Mouse (Mus musculus) spleen, postnatal 36 days (tissue): ENCODE data around the gene Abca13.

Experiments used
- DNase-seq, 2 experiments: peaks; one replicate each; pipeline ENCODE4 v3.0.0; 2022; ENCODE audit warnings: low spot score in 2 of 2, mixed read lengths in 1 of 2

The Abca13 gene

GRCm38 (mm10) chr11:9533189-9533588 is 341.4 kb downstream of the Abca13 start:
- DNase-seq = no peak

GRCm38 (mm10) chr11:9533658-9534202 is 342.0 kb downstream of the Abca13 start:
- DNase-seq = no peak

DNA sequence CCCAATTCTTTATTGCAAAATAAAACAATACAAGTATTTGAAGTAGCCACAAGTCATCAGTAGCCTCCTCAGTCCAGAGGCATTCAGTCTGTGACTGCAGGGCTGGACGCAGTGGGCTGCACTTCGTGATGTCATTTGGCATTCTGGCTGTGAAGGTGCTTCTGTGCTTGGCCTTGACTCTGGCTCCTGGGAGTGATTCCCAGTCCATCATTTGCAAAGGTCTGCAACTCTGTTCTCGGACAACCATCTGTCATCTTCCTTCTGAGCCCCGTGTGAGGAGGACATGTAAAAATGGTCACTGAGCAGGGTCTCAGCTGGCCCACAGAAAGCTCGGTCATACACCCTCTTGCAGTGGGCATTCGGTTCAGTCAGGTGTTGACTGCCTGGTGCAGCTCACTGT is 345.1 kb downstream of the Abca13 start:
- DNase-seq = no peak

DNA sequence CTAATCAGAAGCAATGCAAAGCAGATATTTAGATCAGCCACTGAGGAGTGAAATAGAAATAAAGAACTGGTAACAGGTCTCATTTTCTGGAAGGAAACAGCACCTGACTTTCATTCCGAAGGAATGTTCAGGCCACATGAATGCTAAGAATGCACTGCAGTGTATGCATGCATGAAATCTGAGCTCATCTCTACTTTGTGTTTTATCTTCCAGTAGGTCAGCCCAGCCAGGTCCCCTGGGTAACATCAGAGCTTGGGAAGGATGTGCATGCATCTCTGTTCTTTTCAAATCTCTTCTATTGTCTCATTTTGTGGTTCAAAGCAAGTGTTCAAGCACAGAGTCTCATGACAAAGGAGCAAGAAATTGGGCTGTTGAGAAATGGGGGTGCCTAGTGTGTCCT is 346.6 kb downstream of the Abca13 start:
- no peak for DNase-seq

GRCm38 (mm10) chr11:9560026-9560425 is 368.3 kb downstream of the Abca13 start:
- DNase-seq = no peak

DNA sequence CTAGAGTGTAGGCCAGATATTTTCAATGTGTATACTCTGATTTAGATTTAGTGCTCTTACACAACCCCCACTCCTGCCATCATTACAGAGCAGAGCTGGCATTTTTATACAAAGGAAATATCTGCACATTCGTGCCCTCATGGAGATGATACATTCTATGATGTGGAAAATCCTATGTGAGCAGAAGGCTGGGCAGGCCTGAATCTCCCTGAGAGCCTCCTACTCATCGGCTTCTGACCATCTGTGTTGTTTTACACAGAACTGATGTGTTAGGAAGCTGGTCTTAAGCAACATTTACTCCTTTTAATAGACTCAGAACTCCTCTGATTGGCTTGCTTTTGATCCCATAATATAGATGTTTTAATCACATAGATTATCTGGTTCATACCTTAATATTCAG is 376.6 kb downstream of the Abca13 start:
- DNase-seq = no peak

GRCm38 (mm10) chr11:9570319-9570718 is 378.6 kb downstream of the Abca13 start:
- DNase-seq = no peak

GRCm38 (mm10) chr11:9574894-9575293 is 383.2 kb downstream of the Abca13 start:
- DNase-seq = no peak

- no peak for DNase-seq
Observed at GRCm38 (mm10) chr11:9591757-9592316, 400.1 kb downstream of the Abca13 start.

GRCm38 (mm10) chr11:9597299-9597698 is 405.6 kb downstream of the Abca13 start:
- DNase-seq = no peak

- no peak for DNase-seq
Observed at GRCm38 (mm10) chr11:9601096-9601495, 409.4 kb downstream of the Abca13 start.

- DNase-seq = no peak
Observed at GRCm38 (mm10) chr11:9602137-9602536, 410.4 kb downstream of the Abca13 start.

- DNase-seq = no peak
Observed at GRCm38 (mm10) chr11:9608249-9608648, 416.5 kb downstream of the Abca13 start.

GRCm38 (mm10) chr11:9609075-9609474 is 417.3 kb downstream of the Abca13 start:
- no peak for DNase-seq

DNA sequence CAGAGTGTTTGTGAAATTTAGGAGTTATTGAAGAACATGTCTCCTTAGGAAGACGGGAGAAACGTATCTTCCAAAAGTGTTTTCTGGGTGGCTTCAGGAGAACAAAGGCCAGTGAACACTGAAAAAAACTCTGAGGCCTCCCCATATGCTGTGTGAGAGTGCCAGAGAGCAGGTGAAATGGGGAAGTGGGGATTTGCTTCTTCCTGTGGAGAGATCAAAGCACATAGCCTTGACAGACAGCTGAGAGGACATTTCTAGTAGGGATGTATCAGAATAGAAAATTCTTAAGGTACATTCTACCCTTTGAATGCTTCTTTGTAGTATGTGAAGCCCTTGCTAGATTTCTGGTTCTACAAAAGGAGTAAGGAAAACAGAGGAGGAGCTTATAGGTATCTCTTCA is 424.4 kb downstream of the Abca13 start:
- DNase-seq = no peak

DNA sequence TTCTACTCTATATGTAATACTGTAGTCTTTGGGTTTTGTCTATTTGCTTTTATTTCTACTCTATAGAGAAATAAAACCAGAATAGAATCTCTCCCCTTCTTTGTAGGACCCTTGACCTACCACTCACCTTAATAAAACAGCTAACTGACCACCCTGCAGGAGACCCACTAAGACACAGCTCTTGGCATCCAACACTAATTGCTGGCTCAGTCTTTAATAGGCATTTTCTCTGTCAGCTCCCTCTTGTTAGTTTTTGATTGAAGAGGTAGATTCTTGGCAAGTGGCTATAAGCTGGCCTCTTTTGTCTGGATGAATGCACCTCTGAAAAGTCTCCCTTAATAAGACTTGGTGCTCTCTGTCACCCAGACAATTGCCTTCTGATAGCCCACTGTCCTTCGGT is 424.9 kb downstream of the Abca13 start:
- no peak for DNase-seq

- DNase-seq = no peak
Observed at GRCm38 (mm10) chr11:9619986-9620385, 428.2 kb downstream of the Abca13 start.

GRCm38 (mm10) chr11:9622888-9623287 is 431.1 kb downstream of the Abca13 start:
- no peak for DNase-seq

DNA sequence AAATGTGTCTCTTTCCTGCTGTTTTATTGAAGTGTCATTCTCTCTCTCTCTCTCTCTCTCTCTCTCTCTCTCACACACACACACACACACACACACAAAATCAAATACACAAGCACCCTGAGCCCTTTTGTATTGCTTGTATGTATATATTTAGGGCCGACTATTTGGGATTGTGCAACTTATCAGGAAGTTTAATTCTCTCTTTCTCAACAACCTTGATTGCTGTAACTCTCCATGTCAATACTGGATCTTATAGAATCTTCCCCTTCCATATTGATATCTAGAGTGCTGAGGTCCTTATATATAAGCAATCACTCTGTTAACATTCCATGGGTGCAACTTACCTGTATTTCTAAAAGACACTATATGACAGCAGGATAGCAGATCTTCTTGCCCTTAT is 433.0 kb downstream of the Abca13 start:
- DNase-seq = no peak

DNA sequence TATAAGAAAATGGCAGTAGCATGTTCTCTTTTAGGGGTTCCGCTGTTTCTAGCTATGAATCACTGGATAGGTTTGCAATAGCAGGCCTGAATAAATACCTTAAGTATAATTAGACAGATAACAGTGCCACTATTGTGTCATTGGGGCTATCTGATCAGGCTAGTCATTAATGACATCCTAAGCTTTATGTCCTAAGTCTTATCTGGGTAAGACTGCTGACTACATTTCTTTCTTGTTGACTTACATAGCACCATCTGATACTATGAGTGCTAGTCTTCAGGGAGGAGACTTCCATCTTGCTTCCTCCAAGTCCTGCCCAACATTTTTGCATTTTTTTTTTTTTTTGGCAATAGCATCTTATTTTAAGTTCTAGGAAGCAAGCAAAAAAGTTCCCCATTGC is 434.1 kb downstream of the Abca13 start:
- DNase-seq = no peak

DNA sequence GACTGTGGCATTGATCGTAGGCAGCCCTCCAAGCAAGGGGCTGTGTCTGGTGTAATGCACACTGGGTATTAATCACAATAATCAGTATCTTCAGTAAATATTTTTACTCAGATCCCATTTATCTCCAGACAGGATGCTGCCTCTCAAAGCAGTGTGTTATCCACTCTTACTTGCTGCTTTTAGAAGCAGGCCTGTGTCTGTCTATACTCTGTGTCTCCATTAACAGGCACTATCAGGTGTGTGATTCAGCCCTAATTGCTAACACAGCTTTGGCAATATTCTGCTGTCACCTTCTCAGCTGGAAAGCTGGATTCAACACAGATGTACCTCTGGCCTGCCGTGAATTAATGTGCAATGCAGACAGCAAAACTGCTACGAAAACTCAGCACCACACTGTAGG is 455.5 kb downstream of the Abca13 start:
- DNase-seq = no peak

DNA sequence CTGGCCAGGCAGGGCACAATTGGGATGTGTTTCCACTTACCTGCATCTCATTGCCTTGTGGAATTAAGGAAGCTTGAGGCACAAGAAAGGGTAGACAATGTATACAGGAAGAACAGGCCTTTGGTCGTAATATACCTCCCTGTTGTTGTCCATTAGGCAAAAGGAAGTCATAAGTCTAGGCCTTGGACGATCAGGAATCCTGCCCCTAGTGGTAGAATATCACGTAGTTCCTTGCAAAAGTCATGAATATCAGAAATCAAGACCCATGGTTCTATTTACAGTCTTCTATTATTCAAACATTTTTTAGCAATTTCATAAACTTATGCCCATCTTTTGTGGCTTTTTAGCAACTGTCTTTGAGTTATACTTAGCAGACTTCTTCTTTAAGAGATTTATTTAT is 456.2 kb downstream of the Abca13 start:
- DNase-seq = no peak

- DNase-seq = no peak
Observed at GRCm38 (mm10) chr11:9666648-9667255, 475.0 kb downstream of the Abca13 start.

- no peak for DNase-seq
Observed at GRCm38 (mm10) chr11:9669430-9669829, 477.7 kb downstream of the Abca13 start.
